Mouse (Mus musculus): Measurements from ENCODE around the gene Cplx2.

DNA sequence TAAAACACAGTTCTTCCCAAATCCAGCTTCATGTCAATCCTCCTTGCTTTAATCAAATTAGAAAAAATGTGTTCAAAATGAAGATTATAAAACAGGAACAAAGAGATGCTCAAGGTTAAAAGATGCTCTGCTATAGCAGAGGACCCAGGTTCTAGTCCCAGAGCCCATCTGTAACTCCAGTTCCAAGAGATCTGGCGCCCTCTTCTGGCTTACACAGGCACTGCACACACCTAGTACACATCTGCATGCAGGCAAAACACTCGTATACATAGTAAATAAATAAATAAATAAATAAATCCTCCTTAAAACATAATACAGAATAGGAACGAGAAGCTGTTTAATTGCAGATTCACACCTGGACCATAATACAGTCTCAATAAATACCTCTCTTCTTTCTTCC is 6.9 kb downstream of the Cplx2 start:
- no peak for TF ChIP-seq CTCF (IDR thresholded peaks at IDR 0.05; ENCODE audit: control insufficient read depth, insufficient read depth, insufficient read length)
- TF ChIP-seq USF1 (IDR thresholded peaks at IDR 0.05; ENCODE audit: low read depth): no peak
- no peak for TF ChIP-seq MYOG (IDR thresholded peaks at IDR 0.05; ENCODE audit: control insufficient read depth, extremely low read depth, insufficient read length)
- no peak for TF ChIP-seq MAX (IDR thresholded peaks at IDR 0.05)
- no peak for TF ChIP-seq CEBPB (IDR thresholded peaks at IDR 0.05; ENCODE audit: low read depth)
- no peak for TF ChIP-seq MYOD1 (IDR thresholded peaks at IDR 0.05; ENCODE audit: control insufficient read depth, insufficient read length, low read depth)

Measured in C2C12 (cell line).